Mouse (Mus musculus) left cerebral cortex, postnatal 25 days (tissue): ENCODE results near the gene Cacna2d4. TPM values are rescaled to one million over a fixed set of nuclear protein-coding genes. Genes with fewer than 3 reads are reported as not detected.
A peak's percentile ranks its signal among the peaks of the same experiment; 100 is the strongest.

ENCODE experiments used
- DNase-seq, 2 experiments: peaks; one replicate each; pipeline ENCODE4 v3.0.0; 2022; ENCODE audit warnings: low spot score in 2 of 2, mixed read lengths in 1 of 2
- intact Hi-C: fragments of 180-260 bp; cut with DNase I; formaldehyde crosslinking; loops from one replicate; pipeline ENCODE4 v1.15.1; 2025
- total RNA-seq, 2 experiments: library from RNA; stranded (reverse); gene quantifications; 2 replicates each; pipeline ENCODE4 v1.2.3; 2021

The Cacna2d4 gene
- total RNA-seq, 2 experiments from 2014 or later = 2.6 to 4.6 TPM

GRCm38 (mm10) chr6:119276713-119277112 lies 40.4 kb downstream of the Cacna2d4 start:
- peak in 1 of 2 experiments; percentile 29 for DNase-seq
- intact Hi-C loops = no loop called here

GRCm38 (mm10) chr6:119280761-119281160 lies 44.4 kb downstream of the Cacna2d4 start:
- peak; percentile 72 to 79 for DNase-seq
- intact Hi-C loops = loop anchor here (5.0 kb wide), 1 partner anchor 58 kb away; no protein-coding TSS in a partner anchor

GRCm38 (mm10) chr6:119301310-119301709 lies 65.0 kb downstream of the Cacna2d4 start:
- intact Hi-C loops = no loop called here
- DNase-seq = no peak

DNA sequence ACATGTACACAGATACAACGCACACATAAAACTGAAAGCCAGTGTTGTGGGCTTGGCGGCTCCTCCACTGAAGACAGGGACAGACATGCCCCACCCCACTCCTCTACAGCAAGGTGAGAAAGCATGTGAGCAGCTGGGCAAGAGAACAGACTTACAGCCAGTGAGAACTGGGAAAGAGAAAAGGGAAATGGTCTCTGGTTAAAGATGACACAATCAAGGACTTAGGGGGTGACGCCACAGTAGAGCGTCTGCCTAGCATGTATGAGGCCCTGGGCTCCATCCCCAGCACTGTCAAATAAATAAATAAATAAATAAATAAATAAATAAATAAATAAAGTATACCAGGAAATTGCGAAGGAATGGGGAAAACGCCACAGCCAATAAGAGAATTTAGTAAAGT lies 67.0 kb downstream of the Cacna2d4 start:
- no peak for DNase-seq
- intact Hi-C loops = no loop called here

DNA sequence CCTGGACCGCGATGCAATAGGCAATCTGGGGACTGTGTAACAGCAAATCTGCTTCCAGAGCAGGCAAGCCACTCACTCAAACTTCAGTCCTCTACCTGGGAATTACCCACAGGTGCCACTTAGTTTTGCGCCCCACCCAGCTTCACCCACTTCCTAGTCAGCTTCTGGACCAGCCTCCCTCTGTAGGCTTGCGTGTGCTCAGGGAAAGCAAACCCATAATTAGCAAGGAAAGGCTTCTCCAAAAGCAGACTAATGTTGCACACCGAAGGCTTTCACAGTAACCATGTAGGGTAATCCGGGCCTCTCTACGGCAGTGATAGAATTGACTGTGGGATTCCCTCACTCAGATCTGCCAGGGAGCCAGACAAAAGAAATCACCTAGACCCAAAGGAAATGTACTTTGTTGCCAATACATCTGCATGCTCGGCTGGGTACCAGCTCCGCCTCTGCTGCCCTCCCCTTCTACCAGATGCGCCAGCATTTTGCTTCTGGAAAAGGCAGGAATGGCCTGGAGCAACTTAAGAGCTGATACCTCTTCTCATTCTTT lies 71.6 kb downstream of the Cacna2d4 start:
- peak in 1 of 2 experiments; percentile 67 for DNase-seq
- intact Hi-C loops = no loop called here

GRCm38 (mm10) chr6:119310176-119310575 lies 73.8 kb downstream of the Cacna2d4 start:
- peak; percentile 62 to 94 for DNase-seq
- intact Hi-C loops = loop anchor here (1.0 to 5.0 kb wide), 2 partner anchors 19 to 63 kb away; no protein-coding TSS in a partner anchor

DNA sequence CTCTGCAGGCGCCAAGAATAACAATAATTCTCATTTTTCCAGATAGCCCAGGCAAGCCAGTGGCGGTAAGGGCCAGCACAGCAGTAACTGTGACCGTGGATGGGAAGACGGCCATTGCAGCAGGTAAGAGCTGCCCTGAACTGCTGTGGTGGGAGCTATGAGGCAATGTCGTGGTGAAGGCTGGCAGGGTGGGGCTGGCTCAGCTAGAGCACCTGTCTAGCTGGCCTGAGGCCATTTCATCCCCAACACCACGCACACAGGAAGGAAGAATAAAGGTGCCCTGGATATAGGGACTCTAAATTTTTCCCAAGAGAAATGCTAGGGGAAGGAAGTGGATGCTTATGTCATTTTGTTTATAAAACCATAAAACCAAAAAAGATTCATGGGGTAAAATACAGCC lies 76.1 kb downstream of the Cacna2d4 start:
- no peak for DNase-seq
- intact Hi-C loops = loop anchor here (5.0 kb wide), 1 partner anchor 65 kb away; no protein-coding TSS in a partner anchor

GRCm38 (mm10) chr6:119313096-119313495 lies 76.8 kb downstream of the Cacna2d4 start:
- intact Hi-C loops = loop anchor here (5.0 kb wide), 1 partner anchor 66 kb away; no protein-coding TSS in a partner anchor
- DNase-seq = no peak

- intact Hi-C loops = loop anchor here (5.0 kb wide), 1 partner anchor 66 kb away; no protein-coding TSS in a partner anchor
- peak in 1 of 2 experiments; percentile 78 for DNase-seq
Observed at GRCm38 (mm10) chr6:119313588-119314375, 77.5 kb downstream of the Cacna2d4 start.

DNA sequence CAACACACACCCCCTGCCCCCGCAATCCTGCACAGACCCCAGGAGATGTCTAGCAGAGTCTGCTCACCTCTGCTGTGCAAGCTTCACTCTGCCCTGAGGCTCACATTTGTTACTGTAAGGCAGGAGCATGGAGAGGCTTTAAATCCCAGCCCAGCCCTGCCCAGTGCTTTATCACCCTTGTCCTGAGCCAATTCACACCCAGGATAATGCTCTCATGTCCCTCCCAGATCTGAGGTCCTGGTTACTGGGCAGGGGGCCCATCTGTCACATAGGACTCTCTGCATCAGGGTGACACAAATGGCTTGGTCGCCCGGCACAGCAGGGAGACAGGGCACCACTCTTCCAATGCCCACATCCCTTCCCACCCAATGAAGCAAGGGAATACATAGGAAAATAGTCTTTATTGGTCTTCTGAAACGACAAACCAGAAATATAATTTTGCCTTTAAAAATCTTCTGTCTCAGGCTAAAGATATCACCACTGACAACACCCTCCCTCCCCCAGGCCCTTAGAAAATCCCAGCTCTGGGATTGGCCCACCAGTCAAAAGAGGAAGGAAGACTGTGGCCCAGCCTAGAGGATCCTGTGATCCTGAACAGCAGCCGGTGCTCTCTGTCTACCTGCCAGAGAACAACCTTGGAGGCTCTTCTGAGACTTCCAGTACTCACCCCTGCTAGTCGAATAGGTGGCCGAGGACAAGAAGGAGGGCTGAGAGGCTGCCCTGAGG lies 78.6 kb downstream of the Cacna2d4 start:
- intact Hi-C loops = loop anchor here (5.0 kb wide), 1 partner anchor 68 kb away; no protein-coding TSS in a partner anchor
- peak in 1 of 2 experiments; percentile 85 for DNase-seq

GRCm38 (mm10) chr6:119318732-119319131 lies 82.4 kb downstream of the Cacna2d4 start:
- peak in 1 of 2 experiments; percentile 62 for DNase-seq
- intact Hi-C loops = no loop called here

DNA sequence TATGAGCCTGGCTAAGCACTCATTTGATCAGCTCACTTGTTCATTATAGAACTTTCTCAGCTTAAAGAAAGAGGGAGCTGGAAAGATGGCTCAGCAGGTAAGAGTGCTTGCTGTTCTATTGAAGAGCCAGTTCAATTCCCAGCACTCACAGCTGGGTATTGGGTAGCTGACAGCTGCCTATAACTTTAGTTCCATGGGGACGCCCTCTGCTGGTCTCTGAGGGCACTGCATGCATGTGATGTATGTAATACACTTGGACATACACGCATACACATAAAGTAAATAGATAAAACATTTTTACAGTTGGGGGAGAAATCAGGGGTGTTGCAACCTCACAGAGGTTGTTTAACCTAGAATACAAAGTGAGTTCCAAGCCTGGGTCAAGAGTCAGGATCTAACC lies 83.0 kb downstream of the Cacna2d4 start:
- intact Hi-C loops = no loop called here
- DNase-seq = no peak

DNA sequence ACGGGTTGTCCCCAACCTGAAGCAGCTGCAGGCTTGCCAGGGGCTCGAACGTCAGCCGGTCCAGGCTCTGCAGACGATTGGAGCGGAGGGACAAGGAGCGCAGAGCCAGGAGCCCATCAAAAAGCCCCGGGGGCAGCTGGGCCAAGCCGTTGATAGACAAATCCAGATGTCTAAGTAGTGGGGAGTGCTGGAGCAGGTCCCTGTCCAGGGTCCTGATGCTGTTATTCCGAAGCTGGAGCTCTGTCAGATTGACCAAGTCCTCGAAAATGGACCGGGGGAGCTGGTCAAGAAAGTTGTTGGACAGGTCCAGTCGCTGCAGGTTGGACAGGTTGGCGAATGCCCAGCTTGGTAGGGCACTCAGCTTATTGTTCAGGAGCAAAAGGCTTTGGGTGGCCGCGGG lies 84.2 kb downstream of the Cacna2d4 start:
- intact Hi-C loops = no loop called here
- no peak for DNase-seq

DNA sequence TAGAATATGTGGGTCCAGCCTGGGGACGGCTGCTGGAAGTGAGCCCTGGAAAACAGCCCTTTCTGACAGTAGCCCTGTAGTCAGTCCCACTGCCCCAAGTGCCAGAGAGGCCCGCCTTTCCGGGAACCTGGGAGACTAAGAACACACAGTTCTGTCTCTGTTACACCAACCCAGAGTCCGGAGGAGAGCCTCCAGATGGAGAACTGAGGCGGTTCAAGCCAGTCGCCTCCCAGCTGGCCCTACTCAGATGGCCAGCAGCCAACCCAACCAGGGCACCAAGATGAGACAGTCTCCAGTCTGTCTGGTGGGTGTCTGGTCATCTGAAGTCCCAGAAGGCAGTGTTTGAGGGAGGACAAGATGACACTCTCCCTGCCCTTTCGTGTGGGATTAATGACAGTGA lies 85.4 kb downstream of the Cacna2d4 start:
- peak in 1 of 2 experiments; percentile 63 for DNase-seq
- intact Hi-C loops = no loop called here

DNA sequence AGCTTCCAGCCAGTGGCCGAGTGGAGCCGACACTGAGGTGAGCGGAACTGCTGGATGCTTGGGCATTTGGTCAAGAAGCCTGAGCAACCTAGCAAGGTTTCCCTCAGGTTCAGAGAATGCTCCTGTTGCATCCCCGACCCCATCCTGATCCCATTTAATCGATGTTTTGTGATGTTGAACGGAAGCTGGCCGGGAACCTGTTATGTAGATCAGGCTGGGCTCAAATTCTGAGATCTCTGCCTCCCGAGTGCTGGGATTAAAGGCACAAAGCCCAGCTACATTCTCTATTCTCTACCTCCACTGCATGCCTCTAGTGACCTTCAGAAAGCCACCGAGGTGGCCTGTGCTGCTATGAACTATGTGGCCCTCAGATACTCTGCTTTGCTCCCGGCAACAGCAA lies 88.5 kb downstream of the Cacna2d4 start:
- intact Hi-C loops = loop anchor here (5.0 kb wide), 1 partner anchor 77 kb away; no protein-coding TSS in a partner anchor
- no peak for DNase-seq

- DNase-seq = no peak
- intact Hi-C loops = loop anchor here (5.0 kb wide), 1 partner anchor 79 kb away; no protein-coding TSS in a partner anchor
Observed at GRCm38 (mm10) chr6:119325978-119326377, 89.7 kb downstream of the Cacna2d4 start.

DNA sequence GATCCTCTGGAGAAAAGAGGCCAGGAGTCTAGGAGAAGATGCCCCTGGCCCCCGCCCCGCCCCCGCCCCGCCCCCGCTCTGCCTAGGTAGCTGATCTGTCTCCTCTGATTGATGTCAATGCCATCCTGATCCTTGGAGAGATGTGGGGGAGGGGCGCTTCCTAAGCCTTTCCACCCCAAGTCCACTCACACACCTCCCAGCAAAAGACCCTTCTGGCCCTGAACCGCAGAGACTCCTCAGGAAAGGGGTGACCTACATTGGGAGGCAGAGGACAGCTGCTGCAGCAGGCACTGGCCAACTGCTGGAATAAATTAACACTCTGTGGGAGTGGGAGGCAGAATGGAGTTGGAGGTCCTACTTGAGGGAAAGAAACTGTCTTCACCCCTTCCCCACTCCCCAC lies 90.2 kb downstream of the Cacna2d4 start:
- intact Hi-C loops = loop anchor here (5.0 kb wide), 1 partner anchor 79 kb away; no protein-coding TSS in a partner anchor
- no peak for DNase-seq

DNA sequence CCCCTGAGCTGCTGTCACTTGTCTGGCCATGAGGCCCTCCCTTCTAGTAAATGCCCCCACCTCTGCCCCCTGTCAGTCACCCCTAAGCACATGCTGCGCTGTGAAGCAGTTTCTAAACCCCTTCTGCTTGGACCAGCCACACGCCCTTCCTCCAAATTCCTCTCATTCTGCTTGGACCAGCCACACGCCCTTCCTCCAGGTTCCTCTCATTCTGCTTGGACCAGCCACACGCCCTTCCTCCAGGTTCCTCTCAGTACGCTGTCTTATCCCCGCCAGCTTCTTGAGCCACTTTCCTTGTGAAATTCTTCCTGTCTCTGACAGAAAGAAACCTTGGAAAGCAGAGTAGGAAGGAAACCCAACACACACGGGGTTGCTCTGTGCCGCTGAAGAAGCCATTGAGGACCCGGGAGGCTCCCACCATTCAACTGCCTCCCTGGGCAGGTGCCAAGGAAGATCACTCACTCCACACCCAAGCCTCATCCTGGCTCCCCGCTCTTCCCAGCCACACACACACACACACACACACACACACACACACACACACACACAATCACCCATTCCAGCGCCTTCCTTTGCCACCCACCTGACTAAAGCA lies 92.3 kb downstream of the Cacna2d4 start:
- intact Hi-C loops = loop anchor here (1.0 to 5.0 kb wide), 2 partner anchors 18 to 81 kb away; no protein-coding TSS in a partner anchor
- peak in 1 of 2 experiments; percentile 60 for DNase-seq

DNA sequence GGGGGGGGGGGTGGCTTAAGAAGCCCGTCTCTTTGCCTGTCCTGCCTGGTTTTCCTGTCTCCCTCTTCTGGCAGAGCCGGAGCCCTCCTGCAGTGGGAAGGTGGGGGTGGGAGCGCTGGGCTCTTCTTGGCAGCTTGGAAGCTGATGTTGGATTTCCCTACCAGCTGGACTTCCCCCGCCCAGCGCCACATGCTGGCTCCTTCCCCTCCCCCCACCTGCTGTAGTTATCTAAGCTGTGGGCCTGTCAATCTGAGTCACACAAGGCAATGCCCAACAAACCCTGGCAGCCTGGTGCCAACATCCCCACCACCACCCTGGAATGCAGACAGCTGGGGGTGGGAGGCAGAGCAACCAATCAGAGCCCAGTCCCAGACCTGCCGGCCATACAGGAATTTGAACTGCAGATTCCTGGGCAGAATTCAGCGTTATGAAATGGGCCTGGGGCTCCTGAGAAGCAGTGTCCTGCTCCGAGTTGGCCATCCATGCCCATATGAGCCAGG lies 92.9 kb downstream of the Cacna2d4 start:
- intact Hi-C loops = loop anchor here (1.0 to 5.0 kb wide), 2 partner anchors 19 to 82 kb away; no protein-coding TSS in a partner anchor
- DNase-seq = peak; percentile 88 to 98
